Mouse (Mus musculus): ENCODE results near the gene Pcgf2. TPM values are rescaled to one million over a fixed set of nuclear protein-coding genes. Genes with fewer than 3 reads are reported as not detected.

Pcgf2 gene
- polyA plus RNA-seq, 1 experiment from 2014 or later: 18.2 TPM

DNA sequence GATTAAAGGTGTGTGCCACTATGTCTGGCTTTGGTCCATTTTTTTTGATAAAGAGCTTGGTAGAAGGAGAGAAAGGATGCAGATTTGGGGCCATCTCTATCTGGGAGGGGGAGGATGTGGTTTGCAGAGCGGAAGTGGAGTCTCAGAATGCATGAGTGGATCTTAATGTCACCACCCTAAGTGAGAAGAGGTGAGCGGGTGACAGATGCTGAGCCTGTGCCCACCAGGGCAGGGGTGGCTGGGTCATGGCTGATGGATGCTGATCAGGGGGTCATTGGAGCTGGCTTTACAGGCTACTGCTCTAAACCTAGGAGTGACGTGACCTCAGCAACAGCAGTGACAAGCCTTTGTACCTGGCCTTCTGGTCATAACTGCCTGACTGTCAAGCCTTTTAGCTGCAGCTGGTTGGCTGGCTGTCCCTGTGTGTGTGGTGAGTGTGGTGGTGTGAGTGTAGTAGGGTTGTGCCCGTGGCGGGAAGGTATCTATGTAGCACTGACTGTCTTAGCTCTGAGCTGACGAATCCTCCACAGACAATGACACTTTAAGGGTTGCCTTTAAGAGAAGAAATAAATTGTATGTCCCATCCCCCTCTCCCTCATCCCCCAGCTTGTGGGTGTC lies 16.1 kb downstream of the Pcgf2 start:
- 85% methylated on average over 6 of the region's 6 CpGs for WGBS
- H3K4me1 ChIP-seq (ENCODE audit: control insufficient read depth, insufficient read depth, low read length): peaks cover 4% of the 10 kb centered on the region; the same call in 1 of the 2 replicates
- H3K4me3 ChIP-seq (ENCODE audit: low read depth, low read length): no peak overlapping the region
- peaks cover 31% of the 10 kb centered on the region for H3K36me3 ChIP-seq (ENCODE audit: control insufficient read depth, insufficient read depth, low read length)
- no peak overlapping the region for H3K27ac ChIP-seq (ENCODE audit: low read length)
- H3K9me3 ChIP-seq (ENCODE audit: control insufficient read depth, low read depth, low read length): no peaks in the 10 kb centered on the region
- no peaks in the 10 kb centered on the region for H3K27me3 ChIP-seq (ENCODE audit: control insufficient read depth, insufficient read depth, low read length)
- H3K4me2 ChIP-seq (replicated peaks; ENCODE audit: low read depth, low read length): no peak overlapping the region
- no peak overlapping the region for H3K9ac ChIP-seq (replicated peaks; ENCODE audit: low read depth, low read length)
- no peak for ATAC-seq (ENCODE audit: insufficient number of reproducible peaks, insufficient read depth, low FRiP score, low read depth)

DNA sequence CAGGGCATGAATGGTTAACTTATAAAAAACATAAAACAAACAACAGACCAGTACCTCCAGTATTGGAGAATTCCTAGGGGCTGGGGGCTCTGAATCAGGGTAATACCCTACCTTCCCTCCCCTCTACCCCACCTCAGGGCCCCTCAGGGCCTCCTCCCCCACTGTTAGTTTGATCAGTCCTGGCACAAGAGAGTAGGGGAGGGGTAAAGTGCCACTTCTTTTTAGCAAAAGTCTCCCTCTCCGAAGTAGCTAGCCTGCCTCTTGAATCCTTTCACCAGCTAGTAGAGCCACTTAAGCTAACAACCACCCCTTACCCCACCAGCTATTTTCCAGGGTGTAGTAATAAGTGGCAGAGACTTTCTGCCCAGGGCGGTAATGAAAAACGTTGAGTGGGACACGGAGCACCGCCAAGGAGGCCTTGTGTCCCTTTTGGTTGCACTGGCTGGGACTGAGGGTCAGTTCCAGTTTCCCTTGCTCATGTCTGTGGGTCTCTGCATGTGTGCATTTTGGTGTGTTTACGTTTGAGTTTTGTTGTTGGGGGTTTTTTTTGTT lies 17.7 kb downstream of the Pcgf2 start:
- 75% methylated on average over 6 of the region's 6 CpGs for WGBS
- no peak overlapping the region for H3K4me2 ChIP-seq (replicated peaks; ENCODE audit: low read depth, low read length)
- peaks cover 4% of the 10 kb centered on the region; the same call in 1 of the 2 replicates for H3K4me1 ChIP-seq (ENCODE audit: control insufficient read depth, insufficient read depth, low read length)
- no peaks in the 10 kb centered on the region for H3K27me3 ChIP-seq (ENCODE audit: control insufficient read depth, insufficient read depth, low read length)
- no peak overlapping the region for H3K27ac ChIP-seq (ENCODE audit: low read length)
- no peaks in the 10 kb centered on the region for H3K9me3 ChIP-seq (ENCODE audit: control insufficient read depth, low read depth, low read length)
- H3K36me3 ChIP-seq (ENCODE audit: control insufficient read depth, insufficient read depth, low read length): peaks cover 37% of the 10 kb centered on the region
- no peak overlapping the region for H3K9ac ChIP-seq (replicated peaks; ENCODE audit: low read depth, low read length)
- no peak overlapping the region for H3K4me3 ChIP-seq (ENCODE audit: low read depth, low read length)
- no peak for ATAC-seq (ENCODE audit: insufficient number of reproducible peaks, insufficient read depth, low FRiP score, low read depth)

DNA sequence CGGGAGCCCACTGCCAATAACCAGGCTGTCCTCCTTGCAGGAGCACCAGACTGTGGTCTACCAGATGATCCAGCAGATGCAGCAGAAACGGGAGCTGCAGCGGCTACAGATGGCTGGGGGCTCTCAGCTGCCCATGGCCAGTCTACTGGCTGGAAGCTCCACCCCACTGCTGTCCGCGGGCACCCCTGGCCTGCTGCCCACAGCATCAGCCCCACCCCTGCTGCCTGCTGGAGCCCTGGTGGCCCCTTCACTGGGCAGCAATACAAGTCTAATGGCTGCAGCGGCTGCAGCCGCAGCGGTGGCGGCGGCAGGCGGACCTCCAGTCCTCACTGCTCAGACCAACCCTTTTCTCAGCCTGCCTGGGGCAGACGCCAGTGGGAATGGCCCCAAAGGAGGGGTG lies 19.9 kb downstream of the Pcgf2 start:
- Histone ChIP-seq H3K9me3 (ENCODE audit: control insufficient read depth, low read depth, low read length) (no peaks in the 10 kb centered on the region), H3K4me3 (ENCODE audit: low read depth, low read length) (no peak overlapping the region), H3K27me3 (ENCODE audit: control insufficient read depth, insufficient read depth, low read length) (no peaks in the 10 kb centered on the region), H3K36me3 (ENCODE audit: control insufficient read depth, insufficient read depth, low read length) (peaks cover 56% of the 10 kb centered on the region), H3K4me1 (ENCODE audit: control insufficient read depth, insufficient read depth, low read length) (no peaks in the 10 kb centered on the region; the same call in 1 of the 2 replicates), H3K9ac (replicated peaks; ENCODE audit: low read depth, low read length) (0 out of 2 replicates have a peak overlapping the region, but pooled peaks have one; percentile 2), H3K27ac (ENCODE audit: low read length) (no peak overlapping the region), H3K4me2 (replicated peaks; ENCODE audit: low read depth, low read length) (no peak overlapping the region)
- ATAC-seq (ENCODE audit: insufficient number of reproducible peaks, insufficient read depth, low FRiP score, low read depth): no peak
- 83% methylated on average over 12 of the region's 12 CpGs for WGBS

DNA sequence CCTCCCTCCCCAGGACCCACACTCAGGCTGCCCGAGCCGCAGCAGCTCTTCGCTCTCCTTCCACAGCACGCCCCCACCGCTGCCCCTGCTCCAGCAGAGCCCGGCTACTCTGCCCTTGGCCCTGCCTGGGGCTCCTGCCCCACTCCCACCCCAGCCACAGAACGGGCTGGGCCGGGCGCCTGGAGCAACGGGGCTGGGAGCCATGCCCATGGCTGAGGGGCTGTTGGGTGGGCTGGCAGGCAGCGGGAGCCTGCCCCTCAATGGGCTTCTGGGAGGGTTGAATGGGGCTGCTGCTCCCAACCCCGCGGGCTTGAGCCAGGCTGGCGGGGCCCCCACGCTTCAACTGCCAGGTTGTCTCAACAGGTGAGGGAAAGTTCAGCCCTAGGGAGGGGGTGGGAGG lies 22.0 kb downstream of the Pcgf2 start:
- H3K4me2 ChIP-seq (replicated peaks; ENCODE audit: low read depth, low read length): no peak overlapping the region
- no peaks in the 10 kb centered on the region for H3K9me3 ChIP-seq (ENCODE audit: control insufficient read depth, low read depth, low read length)
- no peak overlapping the region for H3K4me3 ChIP-seq (ENCODE audit: low read depth, low read length)
- no peaks in the 10 kb centered on the region for H3K27me3 ChIP-seq (ENCODE audit: control insufficient read depth, insufficient read depth, low read length)
- no peak for ATAC-seq (ENCODE audit: insufficient number of reproducible peaks, insufficient read depth, low FRiP score, low read depth)
- WGBS: 91% methylated on average over 15 of the region's 15 CpGs
- no peak overlapping the region for H3K27ac ChIP-seq (ENCODE audit: low read length)
- no peaks in the 10 kb centered on the region for H3K4me1 ChIP-seq (ENCODE audit: control insufficient read depth, insufficient read depth, low read length)
- H3K36me3 ChIP-seq (ENCODE audit: control insufficient read depth, insufficient read depth, low read length): peaks cover 74% of the 10 kb centered on the region
- H3K9ac ChIP-seq (replicated peaks; ENCODE audit: low read depth, low read length): no peak overlapping the region

DNA sequence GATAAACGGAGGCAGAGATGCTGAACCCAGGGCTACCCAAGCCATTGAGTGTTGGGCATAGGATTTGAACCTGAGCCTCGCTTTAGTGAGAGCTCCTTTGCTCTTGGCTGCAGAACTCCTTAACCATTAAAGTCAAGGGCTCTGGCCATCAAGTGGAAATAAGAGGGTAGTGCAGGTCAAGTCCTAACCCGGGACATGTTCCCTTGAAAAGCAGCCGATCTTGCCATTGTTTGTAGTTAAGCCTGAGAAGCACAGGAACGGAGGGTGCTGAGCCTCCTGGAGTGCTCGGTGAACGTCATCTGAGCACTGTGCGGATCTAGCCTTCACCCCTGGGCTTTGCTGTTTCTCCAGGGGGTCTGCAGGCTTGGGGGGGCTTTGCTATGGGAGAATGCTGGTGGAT lies 22.5 kb downstream of the Pcgf2 start:
- Histone ChIP-seq H3K9me3 (ENCODE audit: control insufficient read depth, low read depth, low read length) (no peaks in the 10 kb centered on the region), H3K4me3 (ENCODE audit: low read depth, low read length) (no peak overlapping the region), H3K36me3 (ENCODE audit: control insufficient read depth, insufficient read depth, low read length) (peaks cover 77% of the 10 kb centered on the region), H3K4me2 (replicated peaks; ENCODE audit: low read depth, low read length) (no peak overlapping the region), H3K4me1 (ENCODE audit: control insufficient read depth, insufficient read depth, low read length) (no peaks in the 10 kb centered on the region), H3K9ac (replicated peaks; ENCODE audit: low read depth, low read length) (no peak overlapping the region), H3K27ac (ENCODE audit: low read length) (no peak overlapping the region), H3K27me3 (ENCODE audit: control insufficient read depth, insufficient read depth, low read length) (no peaks in the 10 kb centered on the region)
- 66% methylated on average over 8 of the region's 8 CpGs for WGBS
- ATAC-seq (ENCODE audit: insufficient number of reproducible peaks, insufficient read depth, low FRiP score, low read depth): no peak

DNA sequence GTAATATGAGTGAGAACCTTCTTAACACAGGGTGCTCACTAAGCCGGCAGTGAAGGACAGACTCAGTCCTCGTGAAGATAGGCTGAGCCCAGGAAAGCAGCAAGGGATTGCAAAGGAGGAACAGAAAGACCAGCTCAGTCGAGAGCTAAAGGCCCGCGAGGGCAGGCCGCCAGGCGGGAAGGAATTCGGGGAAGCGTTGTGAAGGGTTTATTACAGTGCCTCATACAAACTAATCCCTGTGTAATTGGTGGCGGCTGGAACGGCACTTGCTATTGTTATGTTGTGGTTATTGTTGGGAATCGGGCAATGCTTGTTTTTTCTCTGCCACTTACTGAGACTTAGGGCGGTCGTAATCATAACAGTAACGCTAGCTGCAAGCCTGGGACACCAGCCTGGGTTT lies 22.9 kb downstream of the Pcgf2 start:
- Histone ChIP-seq H3K9me3 (ENCODE audit: control insufficient read depth, low read depth, low read length) (no peaks in the 10 kb centered on the region), H3K36me3 (ENCODE audit: control insufficient read depth, insufficient read depth, low read length) (peaks cover 79% of the 10 kb centered on the region), H3K4me1 (ENCODE audit: control insufficient read depth, insufficient read depth, low read length) (no peaks in the 10 kb centered on the region), H3K27ac (ENCODE audit: low read length) (no peak overlapping the region), H3K27me3 (ENCODE audit: control insufficient read depth, insufficient read depth, low read length) (no peaks in the 10 kb centered on the region), H3K4me2 (replicated peaks; ENCODE audit: low read depth, low read length) (no peak overlapping the region), H3K9ac (replicated peaks; ENCODE audit: low read depth, low read length) (no peak overlapping the region), H3K4me3 (ENCODE audit: low read depth, low read length) (no peak overlapping the region)
- 72% methylated on average over 15 of the region's 15 CpGs for WGBS
- ATAC-seq (ENCODE audit: insufficient number of reproducible peaks, insufficient read depth, low FRiP score, low read depth): no peak

DNA sequence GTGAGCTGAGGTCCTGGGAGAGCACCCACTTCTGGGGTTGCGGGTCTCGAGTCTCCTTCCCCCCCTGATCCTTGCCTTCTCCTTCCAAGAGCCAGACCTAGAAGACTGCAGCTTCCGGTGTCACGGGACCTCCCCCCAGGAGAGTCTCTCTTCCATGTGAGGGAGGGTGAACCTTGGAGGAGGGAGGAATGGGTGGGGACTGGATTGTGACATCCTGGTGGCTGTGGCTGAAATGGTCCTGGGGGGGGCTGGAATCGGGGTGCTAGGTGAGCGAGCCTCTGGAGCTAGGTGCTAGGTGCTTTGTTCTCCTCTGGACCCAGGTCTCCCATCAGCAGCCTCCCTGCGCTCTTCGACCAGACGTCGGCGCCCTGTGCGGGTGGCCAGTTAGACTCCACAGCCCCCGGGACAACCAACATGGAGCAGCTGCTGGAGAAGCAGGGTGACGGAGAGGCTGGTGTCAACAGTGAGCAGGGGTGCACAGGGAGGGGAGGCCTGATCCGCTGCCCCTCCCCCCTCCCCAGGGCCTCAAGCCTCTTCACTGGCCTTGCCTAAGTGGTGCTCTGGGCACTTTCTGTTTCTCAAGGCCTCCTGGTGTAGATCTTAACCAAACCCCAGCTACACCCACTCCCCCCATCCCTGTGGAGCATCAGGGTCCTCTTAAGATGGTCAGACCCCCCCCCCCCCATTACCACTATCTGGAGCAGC lies 24.1 kb downstream of the Pcgf2 start:
- H3K27ac ChIP-seq (ENCODE audit: low read length): no peak overlapping the region
- H3K9me3 ChIP-seq (ENCODE audit: control insufficient read depth, low read depth, low read length): no peaks in the 10 kb centered on the region
- ATAC-seq (ENCODE audit: insufficient number of reproducible peaks, insufficient read depth, low FRiP score, low read depth): no peak
- H3K4me3 ChIP-seq (ENCODE audit: low read depth, low read length): no peak overlapping the region
- no peak overlapping the region for H3K9ac ChIP-seq (replicated peaks; ENCODE audit: low read depth, low read length)
- H3K4me2 ChIP-seq (replicated peaks; ENCODE audit: low read depth, low read length): no peak overlapping the region
- no peaks in the 10 kb centered on the region for H3K4me1 ChIP-seq (ENCODE audit: control insufficient read depth, insufficient read depth, low read length)
- 84% methylated on average over 15 of the region's 15 CpGs for WGBS
- peaks cover 78% of the 10 kb centered on the region for H3K36me3 ChIP-seq (ENCODE audit: control insufficient read depth, insufficient read depth, low read length)
- H3K27me3 ChIP-seq (ENCODE audit: control insufficient read depth, insufficient read depth, low read length): no peaks in the 10 kb centered on the region

DNA sequence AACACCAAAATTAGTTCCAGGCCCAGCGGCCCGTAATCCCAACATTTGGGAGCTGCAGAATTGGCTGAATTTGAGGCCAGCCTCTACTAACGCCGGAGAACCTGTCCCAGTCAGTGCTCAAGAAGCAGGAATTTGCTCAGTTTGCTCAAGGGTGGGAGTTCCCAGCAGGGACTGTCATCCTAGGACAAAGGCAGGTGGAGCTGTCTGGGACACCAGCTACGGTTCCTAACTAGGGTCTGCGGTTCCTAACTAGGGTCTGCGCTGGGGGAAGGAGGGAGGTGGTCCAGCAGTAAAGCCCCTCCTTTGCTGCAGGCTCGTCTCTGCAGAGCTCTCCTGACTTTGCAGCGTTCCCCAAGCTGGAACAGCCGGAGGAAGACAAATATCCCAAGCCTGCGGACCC lies 27.1 kb downstream of the Pcgf2 start:
- H3K9me3 ChIP-seq (ENCODE audit: control insufficient read depth, low read depth, low read length): no peaks in the 10 kb centered on the region
- WGBS: 74% methylated on average over 11 of the region's 11 CpGs
- peaks cover 82% of the 10 kb centered on the region for H3K36me3 ChIP-seq (ENCODE audit: control insufficient read depth, insufficient read depth, low read length)

More for the DNA sequence above, 27.1 kb downstream of the Pcgf2 start:
- Histone ChIP-seq H3K9ac (replicated peaks; ENCODE audit: low read depth, low read length) (no peak overlapping the region), H3K4me2 (replicated peaks; ENCODE audit: low read depth, low read length) (no peak overlapping the region), H3K27me3 (ENCODE audit: control insufficient read depth, insufficient read depth, low read length) (no peaks in the 10 kb centered on the region), H3K27ac (ENCODE audit: low read length) (no peak overlapping the region), H3K4me3 (ENCODE audit: low read depth, low read length) (no peak overlapping the region), H3K4me1 (ENCODE audit: control insufficient read depth, insufficient read depth, low read length) (peaks cover 11% of the 10 kb centered on the region)
- no peak for ATAC-seq (ENCODE audit: insufficient number of reproducible peaks, insufficient read depth, low FRiP score, low read depth)
